Mouse (Mus musculus): Measurements from ENCODE around the gene Olfr1279.

GRCm38 (mm10) chr2:111326220-111326619 is 25.8 kb downstream of the Olfr1279 start, which contains the start of gene Olfr1281:
- TF ChIP-seq EP300 (IDR thresholded peaks at IDR 0.05; ENCODE audit: insufficient read depth, low read depth, low read length): no peak
- TF ChIP-seq CTCF (IDR thresholded peaks at IDR 0.05): no peak
- no peak for TF ChIP-seq POLR2A (IDR thresholded peaks at IDR 0.05; ENCODE audit: insufficient read depth, low read depth, low read length)
